Mouse (Mus musculus) olfactory bulb, adult 2 months (tissue): Measurements from ENCODE around the gene Zfp61.

Experiments
- CTCF ChIP-seq: fragments of 200-500 bp; IDR thresholded peaks from 2 replicates; pipeline ENCODE4 v1.5.1; 2012; ENCODE audit warnings: low read depth, mild to moderate bottlenecking, low read length, moderate library complexity; ENCODE audit not compliant: insufficient read depth
- POLR2A ChIP-seq: fragments of 200-500 bp; IDR thresholded peaks from 2 replicates; pipeline ENCODE4 v1.6.1; 2012; ENCODE audit warnings: mild to moderate bottlenecking, low read depth, low read length, moderate library complexity; ENCODE audit not compliant: insufficient read depth

DNA sequence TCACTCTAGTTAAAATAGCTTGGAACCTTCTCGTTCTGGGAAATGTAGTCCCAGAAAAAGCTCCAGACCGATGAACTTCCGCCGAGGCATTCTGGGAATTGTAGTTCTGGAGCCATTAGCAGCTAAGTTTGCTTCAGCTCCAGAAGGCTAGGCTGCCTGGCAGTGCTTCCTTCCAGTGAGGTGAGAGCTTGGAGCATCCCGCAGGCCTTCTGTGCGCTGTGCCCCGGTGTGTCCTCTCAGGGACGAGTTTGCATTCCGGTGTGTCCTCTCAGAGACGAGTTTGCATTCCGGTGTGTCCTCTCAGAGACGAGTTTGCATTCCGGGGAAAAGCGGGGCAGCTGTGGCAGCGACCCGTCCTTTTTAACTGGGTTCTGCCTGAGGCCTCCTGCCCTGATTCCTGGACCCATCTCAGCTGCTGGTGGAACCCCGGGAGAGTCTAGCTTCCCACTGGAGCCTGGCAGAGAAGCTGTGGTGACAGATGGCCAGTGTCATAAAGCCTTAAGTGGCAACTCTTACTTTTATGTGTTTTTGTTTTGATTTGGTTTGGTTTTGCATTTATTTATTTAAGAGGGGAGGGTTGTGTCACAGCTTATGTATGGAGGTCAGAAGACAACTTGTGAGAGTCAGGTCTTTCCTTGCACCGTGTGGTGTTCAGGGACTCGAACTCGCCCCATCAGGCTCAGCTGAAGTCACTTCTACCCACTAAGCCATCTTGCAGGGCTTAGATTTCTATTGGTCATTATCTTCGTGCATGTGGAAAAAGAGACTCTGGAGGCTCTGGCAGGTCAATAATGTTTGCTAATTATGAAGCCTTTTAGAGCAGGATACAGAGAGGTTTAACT lies 46.2 kb downstream of the Zfp61 start, which contains the start of gene Zfp108:
- no peak for TF ChIP-seq CTCF
- TF ChIP-seq POLR2A: peak; percentile 46; the same call in 1 of the 2 replicates
